Mouse (Mus musculus): ENCODE results near the gene Uba52.

GRCm38 (mm10) chr8:70504291-70504716, 6.3 kb downstream of the Uba52 start:
- no peak for TF ChIP-seq CTCF (IDR thresholded peaks at IDR 0.05; ENCODE audit: extremely low read depth, insufficient read depth, insufficient read length, insufficient replicate concordance)
- no peak for TF ChIP-seq POLR2A (IDR thresholded peaks at IDR 0.05; ENCODE audit: low read depth, low read length)
